Mouse (Mus musculus) spleen, adult 2 months (tissue): Measurements from ENCODE around the gene Sema4b.

Source experiments
- CTCF ChIP-seq: fragments of 200-500 bp; IDR thresholded peaks from 2 replicates; pipeline ENCODE4 v1.5.1; 2011; ENCODE audit warnings: mild to moderate bottlenecking, inconsistent platforms; ENCODE audit not compliant: insufficient read depth, insufficient read length, insufficient replicate concordance; ENCODE audit errors: extremely low read depth
- POLR2A ChIP-seq: fragments of 200-500 bp; IDR thresholded peaks from 2 replicates; pipeline ENCODE4 v1.6.1; 2011; ENCODE audit warnings: low read depth, low read length, inconsistent platforms

- no peak for TF ChIP-seq CTCF
- no peak for TF ChIP-seq POLR2A
These were observed 7.3 kb upstream of the Sema4b start for GRCm38 (mm10) chr7:80179327-80179726.
